Mouse (Mus musculus): ENCODE measurements around the gene Mep1a.

The Mep1a gene

DNA sequence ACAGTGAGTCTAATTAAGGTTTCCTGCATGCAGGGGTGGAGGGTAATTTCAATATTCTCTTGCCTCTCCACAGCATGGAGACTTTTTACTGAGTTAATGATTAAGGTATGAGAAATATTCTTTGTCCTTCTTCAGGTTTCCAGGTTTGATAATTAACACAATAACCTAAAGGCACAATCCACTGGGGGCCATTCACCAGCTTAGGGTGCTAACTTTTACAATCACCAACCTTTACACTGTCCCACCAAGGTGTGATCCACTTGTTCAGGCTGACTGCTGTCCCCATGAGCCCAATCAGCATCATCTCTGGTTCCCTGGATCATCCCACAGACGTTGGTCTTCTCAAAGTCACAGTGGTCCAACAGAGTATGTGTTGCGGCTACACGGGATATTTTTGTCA, 16.6 kb downstream of the Mep1a start:
- no peak for DNase-seq (ENCODE audit: low read depth, low spot score)

DNA sequence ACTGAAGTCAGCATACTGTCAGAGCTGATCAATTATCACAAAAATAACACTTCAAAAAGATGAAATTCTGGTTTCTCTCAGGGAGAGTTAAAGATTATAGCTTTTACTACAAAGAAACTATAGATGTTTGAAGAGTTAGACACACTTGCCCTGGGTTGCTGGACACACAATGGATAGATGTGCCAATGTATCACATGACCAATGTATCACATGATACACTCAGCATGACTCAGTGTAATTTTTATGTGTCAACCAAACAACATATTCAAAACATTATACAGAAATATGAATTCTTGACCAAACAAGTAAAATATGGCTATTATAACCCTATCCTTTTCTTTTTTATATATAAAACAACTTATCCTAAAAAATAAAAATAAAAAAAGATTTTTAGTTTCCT, 25.0 kb downstream of the Mep1a start:
- no peak for DNase-seq (ENCODE audit: low read depth, low spot score)

DNA sequence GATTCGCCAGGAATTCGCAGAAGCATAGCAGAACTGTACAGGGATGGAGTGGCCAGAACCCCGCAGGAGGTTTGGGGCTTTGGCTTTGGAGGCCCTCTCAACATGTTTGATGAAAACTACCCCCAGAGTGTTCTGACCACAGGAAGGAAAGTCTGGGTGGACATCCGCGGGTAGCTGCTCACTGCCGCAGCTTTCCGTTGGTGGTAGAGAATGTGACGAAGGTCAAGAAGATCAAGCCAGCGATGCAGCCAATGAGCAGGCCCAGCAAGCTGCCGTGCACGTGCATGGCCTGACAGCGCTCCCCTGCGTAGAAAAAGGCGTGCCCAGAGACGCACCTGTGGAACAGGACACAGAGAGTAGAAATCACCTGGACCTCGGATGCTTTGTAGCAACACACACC, 27.8 kb downstream of the Mep1a start:
- no peak for DNase-seq (ENCODE audit: low read depth, low spot score)

GRCm38 (mm10) chr17:43472558-43472957, 30.1 kb downstream of the Mep1a start:
- no peak for DNase-seq (ENCODE audit: low read depth, low spot score)

- DNase-seq (ENCODE audit: low read depth, low spot score), result no peak
Observed at GRCm38 (mm10) chr17:43470039-43470438, 32.6 kb downstream of the Mep1a start.

DNA sequence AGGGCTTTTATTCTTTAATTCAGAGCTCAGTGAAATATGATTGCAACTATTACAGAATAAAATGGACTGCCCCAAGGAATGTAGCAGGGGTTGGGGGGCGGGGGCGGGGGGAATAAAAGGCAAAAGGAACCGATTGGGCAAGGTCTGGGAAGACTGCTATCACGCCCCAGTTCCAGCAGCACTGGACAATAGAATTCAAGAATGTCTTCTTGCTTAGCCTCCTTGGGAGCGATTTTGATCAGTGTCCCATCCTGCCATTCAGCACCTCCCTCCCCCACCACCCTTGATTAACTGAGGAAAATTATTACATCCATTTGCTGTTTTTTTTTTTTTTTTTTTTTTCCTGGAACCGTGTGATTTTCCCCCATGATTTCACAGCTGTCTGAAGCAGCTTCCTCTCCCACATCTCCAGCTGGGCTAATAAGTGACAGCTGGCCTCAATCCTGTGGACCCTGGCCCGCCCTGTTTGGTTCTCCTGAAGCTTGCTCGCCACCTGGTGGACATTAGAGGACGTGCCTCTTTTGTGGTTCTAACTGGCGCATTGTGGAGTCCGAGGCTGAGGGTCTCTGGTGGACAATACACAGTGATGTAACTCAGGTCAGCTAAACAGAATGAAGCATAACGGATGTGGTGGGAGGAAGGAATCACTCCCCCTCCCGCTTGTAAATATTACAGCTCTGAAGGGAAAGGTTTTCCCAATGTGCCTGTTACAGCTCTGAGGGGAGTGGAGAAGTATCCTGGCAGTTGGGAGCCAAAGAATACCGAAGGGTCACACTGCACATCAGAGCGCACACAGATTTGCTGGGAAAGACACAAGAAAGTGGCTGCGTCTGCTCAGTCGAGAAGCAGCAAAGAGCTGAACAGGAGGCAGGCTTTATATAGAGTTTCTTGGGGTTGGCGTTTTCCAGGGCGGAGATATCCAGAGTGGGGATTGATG, 42.1 kb downstream of the Mep1a start:
- DNase-seq (ENCODE audit: low read depth, low spot score), result peak; percentile 31

- no peak for DNase-seq (ENCODE audit: low read depth, low spot score)
Observed at GRCm38 (mm10) chr17:43459737-43460230, 42.8 kb downstream of the Mep1a start.

DNA sequence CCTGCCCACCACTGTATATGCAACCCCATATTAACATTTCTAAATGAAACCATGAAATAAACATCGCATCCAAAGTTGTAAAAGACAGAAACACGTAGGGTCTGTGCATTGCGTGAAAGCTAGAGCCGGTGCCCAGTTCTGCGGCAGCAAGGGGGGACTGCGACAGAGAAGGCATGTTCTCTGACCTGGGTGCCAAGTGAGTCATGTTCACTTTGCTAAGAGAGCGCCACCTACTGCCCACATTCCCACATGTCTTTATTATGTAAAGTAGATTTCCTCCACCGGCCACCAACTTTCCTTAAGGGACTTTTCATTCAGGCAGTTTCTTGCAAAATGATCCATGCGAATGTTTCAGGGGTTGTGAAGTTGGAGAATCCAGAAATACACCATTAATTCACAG, 44.0 kb downstream of the Mep1a start:
- peak; percentile 45 for DNase-seq (ENCODE audit: low read depth, low spot score)

- no peak for DNase-seq (ENCODE audit: low read depth, low spot score)
Observed at GRCm38 (mm10) chr17:43451216-43451615, 51.4 kb downstream of the Mep1a start.

GRCm38 (mm10) chr17:43434485-43434884, 68.1 kb downstream of the Mep1a start:
- DNase-seq (ENCODE audit: low read depth, low spot score), result no peak

DNA sequence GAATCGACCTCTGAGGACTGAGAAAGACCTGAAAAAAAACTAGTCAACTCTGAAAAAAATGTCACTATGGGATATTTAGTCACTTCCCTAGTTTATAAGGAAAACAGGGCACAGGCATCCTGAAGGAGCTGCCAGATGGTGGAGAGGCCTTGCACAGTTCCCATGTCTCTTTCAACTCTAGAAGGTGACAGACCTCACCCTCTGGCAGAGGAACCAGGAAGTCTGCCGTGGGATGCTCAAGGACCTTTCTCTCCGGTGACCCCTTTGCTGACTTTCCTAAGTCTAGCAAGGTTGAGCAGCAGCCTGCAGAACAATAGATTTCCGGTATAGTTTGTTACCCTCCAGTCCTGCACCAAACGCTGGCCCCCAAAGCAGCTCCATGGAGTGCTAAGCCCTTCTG, 70.9 kb downstream of the Mep1a start:
- no peak for DNase-seq (ENCODE audit: low read depth, low spot score)

Measured in CD4-positive, CD25-positive, alpha-beta regulatory T cell, adult 2 months (primary cell).